Mouse (Mus musculus): ENCODE measurements at regions not wholly inside any gene's neighbourhood (a gene's known extent, or its start where the extent isn't known, plus 50 kb on each side); places are given as distances from the start of the nearest gene placed in this dataset.
A peak's percentile ranks its signal among the peaks of the same experiment; 100 is the strongest.

DNA sequence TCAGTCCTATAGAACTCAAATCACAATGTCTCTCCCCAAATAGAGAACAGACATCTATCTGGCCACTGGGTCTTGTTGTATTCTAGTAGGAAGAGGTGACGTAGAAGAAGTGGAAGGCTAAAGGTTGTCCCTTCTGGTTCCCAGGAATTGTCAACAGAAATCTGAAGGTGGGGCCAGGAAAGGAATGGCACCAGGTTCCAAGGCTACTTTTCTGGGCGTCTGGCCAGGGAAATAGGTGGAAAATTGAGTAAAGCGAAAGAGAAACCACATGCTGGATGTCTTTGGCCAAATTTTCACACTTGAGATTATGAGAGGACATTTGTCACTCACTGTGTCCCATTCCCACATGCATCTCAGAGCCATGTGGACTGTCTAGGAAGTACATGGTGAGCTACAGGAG lies 69.7 kb downstream of the Ddx3x start:
- Histone ChIP-seq H3K4me1 (replicated peaks; ENCODE audit: control insufficient read depth, insufficient read depth, low read length) (peaks cover 16% of the 10 kb centered on the region), H3K4me3 (ENCODE audit: control insufficient read depth, insufficient read depth, low read length) (no peak overlapping the region), H3K27ac (ENCODE audit: control insufficient read depth, insufficient read depth, low read length) (no peak overlapping the region), H3K36me3 (ENCODE audit: control insufficient read depth, insufficient read depth, low read length) (no peaks in the 10 kb centered on the region), H3K27me3 (ENCODE audit: control insufficient read depth, insufficient read depth, low read length) (no peaks in the 10 kb centered on the region)
- WGBS, result 97% methylated on average over 3 of the region's 3 CpGs
- DNase-seq, result no peak
- TF ChIP-seq POLR2A (IDR thresholded peaks at IDR 0.05; ENCODE audit: control insufficient read depth, extremely low read depth, insufficient read depth, low read length, poor library complexity) (no peak), CTCF (IDR thresholded peaks at IDR 0.05; ENCODE audit: borderline replicate concordance, control insufficient read depth, extremely low read depth, insufficient read depth, low read length, poor library complexity) (no peak)

- whole genome bisulfite sequencing, result 87% methylated on average over 5 of the region's 5 CpGs
- H3K27ac ChIP-seq (ENCODE audit: control insufficient read depth, insufficient read depth, low read length), result no peak overlapping the region
- peaks cover 5% of the 10 kb centered on the region for H3K4me1 ChIP-seq (replicated peaks; ENCODE audit: control insufficient read depth, insufficient read depth, low read length)
- no peak overlapping the region for H3K4me3 ChIP-seq (ENCODE audit: control insufficient read depth, insufficient read depth, low read length)
- DNase-seq, result no peak
- no peaks in the 10 kb centered on the region for H3K36me3 ChIP-seq (ENCODE audit: control insufficient read depth, insufficient read depth, low read length)
- TF ChIP-seq POLR2A (IDR thresholded peaks at IDR 0.05; ENCODE audit: control insufficient read depth, extremely low read depth, insufficient read depth, low read length, poor library complexity) (no peak), CTCF (IDR thresholded peaks at IDR 0.05; ENCODE audit: borderline replicate concordance, control insufficient read depth, extremely low read depth, insufficient read depth, low read length, poor library complexity) (no peak)
- no peaks in the 10 kb centered on the region for H3K27me3 ChIP-seq (ENCODE audit: control insufficient read depth, insufficient read depth, low read length)
These were observed 76.5 kb downstream of the Ddx3x start for GRCm38 (mm10) chrX:13357149-13357783.

DNA sequence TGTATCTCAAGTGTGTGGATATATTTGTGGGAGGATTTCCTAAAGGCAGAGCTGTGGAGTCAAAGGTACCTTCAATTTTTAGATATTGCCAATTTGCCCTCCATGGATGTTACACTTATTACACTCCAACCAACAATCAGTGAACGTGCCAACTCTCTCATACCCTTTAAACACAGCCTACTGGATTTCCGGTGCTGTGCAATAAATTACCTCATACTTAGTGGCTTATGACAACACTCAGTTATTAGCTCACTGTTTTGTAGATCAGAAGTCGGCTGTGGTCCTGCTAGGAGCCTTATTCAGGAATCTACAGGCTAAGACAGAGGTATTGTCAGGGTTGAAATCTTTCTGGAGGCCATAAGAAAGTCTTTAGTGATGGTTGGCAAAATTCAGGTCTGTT lies 77.2 kb downstream of the Ddx3x start:
- no peak for TF ChIP-seq POLR2A (IDR thresholded peaks at IDR 0.05; ENCODE audit: control insufficient read depth, extremely low read depth, insufficient read depth, low read length, poor library complexity)
- no peak for TF ChIP-seq CTCF (IDR thresholded peaks at IDR 0.05; ENCODE audit: borderline replicate concordance, control insufficient read depth, extremely low read depth, insufficient read depth, low read length, poor library complexity)
- 89% methylated on average over 3 of the region's 3 CpGs for WGBS
- no peak overlapping the region for H3K27ac ChIP-seq (ENCODE audit: control insufficient read depth, insufficient read depth, low read length)
- peaks cover 5% of the 10 kb centered on the region for H3K4me1 ChIP-seq (replicated peaks; ENCODE audit: control insufficient read depth, insufficient read depth, low read length)
- no peak overlapping the region for H3K4me3 ChIP-seq (ENCODE audit: control insufficient read depth, insufficient read depth, low read length)
- DNase-seq, result no peak
- no peaks in the 10 kb centered on the region for H3K36me3 ChIP-seq (ENCODE audit: control insufficient read depth, insufficient read depth, low read length)
- H3K27me3 ChIP-seq (ENCODE audit: control insufficient read depth, insufficient read depth, low read length), result no peaks in the 10 kb centered on the region

- no peak overlapping the region for H3K27ac ChIP-seq (ENCODE audit: control insufficient read depth, insufficient read depth, low read length)
- no peaks in the 10 kb centered on the region for H3K27me3 ChIP-seq (ENCODE audit: control insufficient read depth, insufficient read depth, low read length)
- no peaks in the 10 kb centered on the region for H3K36me3 ChIP-seq (ENCODE audit: control insufficient read depth, insufficient read depth, low read length)
- 84% methylated on average over 5 of the region's 5 CpGs for WGBS
- H3K4me3 ChIP-seq (ENCODE audit: control insufficient read depth, insufficient read depth, low read length), result no peak overlapping the region
- TF ChIP-seq POLR2A (IDR thresholded peaks at IDR 0.05; ENCODE audit: control insufficient read depth, extremely low read depth, insufficient read depth, low read length, poor library complexity) (no peak), CTCF (IDR thresholded peaks at IDR 0.05; ENCODE audit: borderline replicate concordance, control insufficient read depth, extremely low read depth, insufficient read depth, low read length, poor library complexity) (no peak)
- H3K4me1 ChIP-seq (replicated peaks; ENCODE audit: control insufficient read depth, insufficient read depth, low read length), result peaks cover 5% of the 10 kb centered on the region
- DNase-seq, result no peak
These were observed 79.7 kb downstream of the Ddx3x start for GRCm38 (mm10) chrX:13360436-13360835.

GRCm38 (mm10) chrX:13370319-13370718 lies 89.5 kb downstream of the Ddx3x start:
- 5% methylated on average over 4 of the region's 4 CpGs for WGBS

DNA sequence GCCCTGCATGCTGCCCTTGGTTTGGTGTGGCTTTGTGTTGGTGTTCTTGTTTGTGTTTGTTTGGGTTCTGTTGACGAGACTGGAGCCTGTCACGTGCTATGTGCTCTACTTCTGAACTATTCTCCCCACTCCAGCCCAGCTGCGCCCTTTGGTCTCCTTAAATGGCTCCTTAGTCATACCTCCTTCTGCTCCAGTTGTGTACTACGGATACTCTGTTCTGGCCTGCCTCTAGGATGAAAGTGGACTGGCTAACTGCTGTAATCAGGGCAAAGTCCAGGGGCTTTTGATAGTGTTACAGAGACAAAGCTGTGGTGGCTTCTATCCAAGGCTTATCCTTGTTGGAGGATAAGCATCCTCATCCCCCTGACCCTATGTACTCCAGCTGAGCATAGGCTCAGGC lies 92.0 kb downstream of the Ddx3x start:
- TF ChIP-seq POLR2A (IDR thresholded peaks at IDR 0.05; ENCODE audit: control insufficient read depth, extremely low read depth, insufficient read depth, low read length, poor library complexity), result no peak
- no peak for TF ChIP-seq CTCF (IDR thresholded peaks at IDR 0.05; ENCODE audit: borderline replicate concordance, control insufficient read depth, extremely low read depth, insufficient read depth, low read length, poor library complexity)
- H3K4me1 ChIP-seq (replicated peaks; ENCODE audit: control insufficient read depth, insufficient read depth, low read length), result peaks cover 26% of the 10 kb centered on the region
- no peak overlapping the region for H3K4me3 ChIP-seq (ENCODE audit: control insufficient read depth, insufficient read depth, low read length)
- no peak for DNase-seq
- no peaks in the 10 kb centered on the region for H3K36me3 ChIP-seq (ENCODE audit: control insufficient read depth, insufficient read depth, low read length)
- no peak overlapping the region for H3K27ac ChIP-seq (ENCODE audit: control insufficient read depth, insufficient read depth, low read length)
- WGBS, result 75% methylated on average over 4 of the region's 4 CpGs
- no peaks in the 10 kb centered on the region for H3K27me3 ChIP-seq (ENCODE audit: control insufficient read depth, insufficient read depth, low read length)

More at GRCm38 (mm10) chrX:13370319-13370718, 89.5 kb downstream of the Ddx3x start:
- DNase-seq, result peak; percentile 27
- TF ChIP-seq CTCF (IDR thresholded peaks at IDR 0.05; ENCODE audit: borderline replicate concordance, control insufficient read depth, extremely low read depth, insufficient read depth, low read length, poor library complexity) (no peak), POLR2A (IDR thresholded peaks at IDR 0.05; ENCODE audit: control insufficient read depth, extremely low read depth, insufficient read depth, low read length, poor library complexity) (no peak)
- Histone ChIP-seq H3K27ac (ENCODE audit: control insufficient read depth, insufficient read depth, low read length) (peak overlapping the region; percentile 90; the same call in 1 of the 2 replicates), H3K27me3 (ENCODE audit: control insufficient read depth, insufficient read depth, low read length) (no peaks in the 10 kb centered on the region), H3K4me3 (ENCODE audit: control insufficient read depth, insufficient read depth, low read length) (no peak overlapping the region), H3K36me3 (ENCODE audit: control insufficient read depth, insufficient read depth, low read length) (no peaks in the 10 kb centered on the region), H3K4me1 (replicated peaks; ENCODE audit: control insufficient read depth, insufficient read depth, low read length) (peaks cover 26% of the 10 kb centered on the region)

- no peaks in the 10 kb centered on the region for H3K36me3 ChIP-seq (ENCODE audit: control insufficient read depth, insufficient read depth, low read length)
- H3K27me3 ChIP-seq (ENCODE audit: control insufficient read depth, insufficient read depth, low read length), result no peaks in the 10 kb centered on the region
- DNase-seq, result no peak
- H3K4me1 ChIP-seq (replicated peaks; ENCODE audit: control insufficient read depth, insufficient read depth, low read length), result no peaks in the 10 kb centered on the region
- H3K27ac ChIP-seq (ENCODE audit: control insufficient read depth, insufficient read depth, low read length), result no peak overlapping the region
- no peak overlapping the region for H3K4me3 ChIP-seq (ENCODE audit: control insufficient read depth, insufficient read depth, low read length)
- TF ChIP-seq POLR2A (IDR thresholded peaks at IDR 0.05; ENCODE audit: control insufficient read depth, extremely low read depth, insufficient read depth, low read length, poor library complexity), result no peak
- TF ChIP-seq CTCF (IDR thresholded peaks at IDR 0.05; ENCODE audit: borderline replicate concordance, control insufficient read depth, extremely low read depth, insufficient read depth, low read length, poor library complexity), result no peak
- WGBS, result 91% methylated on average over 9 of the region's 9 CpGs
These were observed 79.6 kb upstream of the Nyx start for GRCm38 (mm10) chrX:13386354-13386753.

Measured in thymus, adult 2 months (tissue).